Mouse (Mus musculus): ENCODE results near the gene Commd1.

DNA sequence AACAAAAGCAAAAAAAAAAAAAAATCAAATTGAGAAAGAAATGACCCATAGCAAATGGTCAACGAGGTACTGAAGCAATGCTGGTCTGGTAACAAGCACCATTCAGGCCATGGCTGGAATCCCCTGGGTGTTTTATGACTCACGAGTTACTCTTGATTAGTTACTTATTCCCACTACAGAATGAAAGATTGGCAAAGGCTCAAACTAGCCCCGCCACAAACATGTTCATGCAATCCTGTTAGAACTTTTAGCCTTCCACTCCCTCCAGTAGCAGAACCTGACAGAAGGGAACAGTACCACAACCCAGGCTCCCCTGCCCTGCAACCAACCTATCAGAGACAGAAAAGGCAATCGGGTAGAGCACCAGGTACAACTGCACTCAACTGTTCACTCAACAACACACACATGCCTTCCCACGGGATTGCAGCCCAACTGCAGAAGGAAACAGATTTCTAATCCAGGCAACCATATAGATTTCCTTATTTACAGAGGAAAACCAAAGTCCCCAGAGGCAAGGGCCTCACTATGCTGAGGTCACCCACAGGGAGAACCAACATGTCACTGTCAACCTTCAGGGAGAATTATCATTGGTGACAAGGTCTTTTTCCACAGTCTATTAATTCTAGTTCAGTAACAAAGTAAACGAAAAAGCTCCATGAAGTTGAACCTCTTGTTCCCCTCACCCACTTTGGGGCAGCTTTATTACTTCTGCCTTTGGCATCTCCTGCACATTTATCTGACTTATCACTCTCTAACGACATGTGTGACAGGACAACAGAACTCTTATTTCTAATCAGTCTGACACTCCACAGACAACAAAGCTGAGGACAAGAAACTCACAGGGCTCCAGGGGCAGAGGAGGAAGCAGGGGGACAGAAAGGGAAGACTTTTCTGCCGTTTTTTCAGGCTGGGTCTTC, 134.2 kb downstream of the Commd1 start:
- TF ChIP-seq POLR2A (IDR thresholded peaks at IDR 0.05; ENCODE audit: insufficient read depth, low read length) (no peak), CTCF (IDR thresholded peaks at IDR 0.05; ENCODE audit: low read depth, low read length) (no peak)
